Mouse (Mus musculus) right cerebral cortex, postnatal 4 days (tissue): ENCODE results near the gene Slc22a20.
A peak's percentile ranks its signal among the peaks of the same experiment; 100 is the strongest.

ENCODE experiments used
- DNase-seq: peaks from one replicate; pipeline ENCODE4 v3.0.0-alpha.2; 2022

Slc22a20 gene

GRCm38 (mm10) chr19:5986043-5986442 is at the start of gene Slc22a20:
Gene Slc22a20, minus strand, starts transcription at chr19:5986143.
- DNase-seq: no peak

- DNase-seq: no peak
Observed at GRCm38 (mm10) chr19:6030520-6031280, 44.8 kb upstream of the Slc22a20 start.

GRCm38 (mm10) chr19:6029426-6029825 is 43.5 kb upstream of the Slc22a20 start:
- DNase-seq: no peak

GRCm38 (mm10) chr19:6028991-6029390 is 43.0 kb upstream of the Slc22a20 start:
- DNase-seq: no peak

- no peak for DNase-seq
Observed at GRCm38 (mm10) chr19:6023930-6024329, 38.0 kb upstream of the Slc22a20 start.

- no peak for DNase-seq
Observed at GRCm38 (mm10) chr19:6023059-6023458, 37.1 kb upstream of the Slc22a20 start.

GRCm38 (mm10) chr19:6020276-6020675 is 34.3 kb upstream of the Slc22a20 start:
- DNase-seq: no peak

- DNase-seq: peak; percentile 87
Observed at GRCm38 (mm10) chr19:6018142-6019089, 32.5 kb upstream of the Slc22a20 start.

- no peak for DNase-seq
Observed at GRCm38 (mm10) chr19:6016532-6016931, 30.6 kb upstream of the Slc22a20 start.

GRCm38 (mm10) chr19:6015511-6016315 is 29.8 kb upstream of the Slc22a20 start, which contains the start of gene Capn1:
Gene Capn1, minus strand, starts transcription at chr19:6015897.
- DNase-seq: peak; percentile 65

- no peak for DNase-seq
Observed at GRCm38 (mm10) chr19:6014991-6015510, 29.1 kb upstream of the Slc22a20 start.

- no peak for DNase-seq
Observed at GRCm38 (mm10) chr19:6013691-6014090, 27.7 kb upstream of the Slc22a20 start.

- DNase-seq: no peak
Observed at GRCm38 (mm10) chr19:6009137-6009536, 23.2 kb upstream of the Slc22a20 start.

- no peak for DNase-seq
Observed at GRCm38 (mm10) chr19:6007013-6007412, 21.1 kb upstream of the Slc22a20 start.

- no peak for DNase-seq
Observed at GRCm38 (mm10) chr19:6005541-6005940, 19.6 kb upstream of the Slc22a20 start.

GRCm38 (mm10) chr19:5999969-6000368 is 14.0 kb upstream of the Slc22a20 start:
- DNase-seq: no peak

- DNase-seq: no peak
Observed at GRCm38 (mm10) chr19:5998180-5998579, 12.2 kb upstream of the Slc22a20 start.

GRCm38 (mm10) chr19:5994711-5995110 is 8.8 kb upstream of the Slc22a20 start:
- DNase-seq: no peak

GRCm38 (mm10) chr19:5992012-5992411 is 6.1 kb upstream of the Slc22a20 start:
- no peak for DNase-seq

- DNase-seq: no peak
Observed at GRCm38 (mm10) chr19:5991467-5991866, 5.5 kb upstream of the Slc22a20 start.

- DNase-seq: no peak
Observed at GRCm38 (mm10) chr19:5990921-5991320, 5.0 kb upstream of the Slc22a20 start.

GRCm38 (mm10) chr19:5990033-5990432 is 4.1 kb upstream of the Slc22a20 start:
- DNase-seq: no peak

GRCm38 (mm10) chr19:5989585-5989984 is 3.6 kb upstream of the Slc22a20 start:
- DNase-seq: no peak
